Mouse (Mus musculus) induced T-regulatory cell, adult 2 months (primary cell): ENCODE results near the gene Mccc1.
A peak's percentile ranks its signal among the peaks of the same experiment; 100 is the strongest.

Experiments
- DNase-seq: peaks from one replicate; pipeline ENCODE4 v3.0.0-alpha.2; 2012; ENCODE audit warnings: low read depth

Mccc1 gene

GRCm38 (mm10) chr3:35964928-35965327, 35.5 kb downstream of the Mccc1 start:
- DNase-seq, result no peak

GRCm38 (mm10) chr3:35963921-35964320, 36.6 kb downstream of the Mccc1 start:
- no peak for DNase-seq

GRCm38 (mm10) chr3:35963401-35963800, 37.1 kb downstream of the Mccc1 start:
- no peak for DNase-seq

- DNase-seq, result no peak
Measured at GRCm38 (mm10) chr3:35962967-35963366, 37.5 kb downstream of the Mccc1 start.

GRCm38 (mm10) chr3:35957230-35957629, 43.2 kb downstream of the Mccc1 start:
- no peak for DNase-seq

GRCm38 (mm10) chr3:35954901-35955575, 45.4 kb downstream of the Mccc1 start:
- DNase-seq, result no peak

GRCm38 (mm10) chr3:35953816-35954215, 46.7 kb downstream of the Mccc1 start:
- no peak for DNase-seq

GRCm38 (mm10) chr3:35953184-35953583, 47.3 kb downstream of the Mccc1 start:
- no peak for DNase-seq

- DNase-seq, result no peak
Measured at GRCm38 (mm10) chr3:35948197-35948596, 52.3 kb downstream of the Mccc1 start.

GRCm38 (mm10) chr3:35940520-35941135, 59.9 kb downstream of the Mccc1 start:
- no peak for DNase-seq

- DNase-seq, result no peak
Measured at GRCm38 (mm10) chr3:35940047-35940446, 60.4 kb downstream of the Mccc1 start.

- DNase-seq, result no peak
Measured at GRCm38 (mm10) chr3:35937345-35937744, 63.1 kb downstream of the Mccc1 start, which contains the start of gene Dcun1d1. Dcun1d1 (minus strand) TSS chr3:35937445.

- no peak for DNase-seq
Measured at GRCm38 (mm10) chr3:35933405-35933777, 67.1 kb downstream of the Mccc1 start.

- peak; percentile 84 for DNase-seq
Measured at GRCm38 (mm10) chr3:35932735-35933404, 67.6 kb downstream of the Mccc1 start.

- peak; percentile 72 for DNase-seq
Measured at GRCm38 (mm10) chr3:35931896-35932727, 68.4 kb downstream of the Mccc1 start.

GRCm38 (mm10) chr3:35931359-35931758, 69.1 kb downstream of the Mccc1 start:
- DNase-seq, result no peak

- peak; percentile 48 for DNase-seq
Measured at GRCm38 (mm10) chr3:35929831-35930230, 70.6 kb downstream of the Mccc1 start.

- no peak for DNase-seq
Measured at GRCm38 (mm10) chr3:35929406-35929805, 71.1 kb downstream of the Mccc1 start.

- no peak for DNase-seq
Measured at GRCm38 (mm10) chr3:35925852-35926251, 74.6 kb downstream of the Mccc1 start.

GRCm38 (mm10) chr3:35924007-35924406, 76.5 kb downstream of the Mccc1 start:
- DNase-seq, result no peak

- DNase-seq, result no peak
Measured at GRCm38 (mm10) chr3:35923495-35923894, 77.0 kb downstream of the Mccc1 start.

- no peak for DNase-seq
Measured at GRCm38 (mm10) chr3:35922522-35922921, 78.0 kb downstream of the Mccc1 start.
